Mouse (Mus musculus): Measurements from ENCODE around the gene Bok.

Bok gene

DNA sequence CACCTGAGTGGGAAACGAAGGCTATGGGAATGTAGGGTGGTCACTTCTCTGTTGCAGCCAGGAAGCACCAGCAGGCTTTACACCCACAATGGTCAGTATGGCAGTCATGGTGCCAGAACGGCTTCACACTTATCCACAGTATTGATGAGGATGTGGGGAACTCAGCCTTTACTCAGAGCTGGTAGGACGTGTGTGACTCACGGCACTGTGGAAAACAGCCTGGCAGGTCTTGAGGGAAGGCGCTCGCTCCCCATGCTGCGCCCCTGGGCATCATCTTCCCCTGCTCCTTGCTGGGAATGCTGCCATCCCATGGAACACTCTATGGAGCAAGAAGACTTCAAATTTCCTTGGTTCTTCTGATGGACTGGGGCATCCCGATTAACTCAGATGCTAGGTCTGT is 5.6 kb downstream of the Bok start:
- DNase-seq (ENCODE audit: low spot score) = no peak

DNA sequence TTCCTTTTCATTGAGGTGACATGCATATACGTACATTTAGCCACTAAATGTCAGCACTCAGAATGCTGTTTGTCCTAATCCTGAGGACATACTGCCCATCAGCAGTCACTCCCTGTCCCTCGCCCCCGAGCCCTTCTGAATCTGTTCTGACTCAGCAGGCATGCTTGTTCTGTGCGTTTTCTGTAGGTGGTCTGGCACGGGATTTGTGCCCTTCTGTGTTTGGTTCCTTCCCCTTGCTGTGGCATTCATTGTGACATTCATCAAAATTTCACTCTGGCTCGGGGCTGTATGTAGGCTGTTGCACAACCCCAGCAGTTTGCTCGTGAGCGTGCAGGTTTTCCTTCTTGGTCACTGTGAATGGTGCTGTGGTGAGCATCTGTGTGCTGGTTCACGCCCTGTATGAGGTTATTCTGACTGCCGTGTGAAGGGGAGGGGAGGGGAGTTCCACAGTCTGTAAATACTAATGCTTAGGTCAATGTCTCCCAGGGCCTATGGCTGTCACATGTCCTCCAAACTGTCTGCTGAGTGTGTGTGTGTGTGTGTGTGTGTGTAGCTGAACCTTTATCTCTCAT is 6.4 kb downstream of the Bok start:
- DNase-seq (ENCODE audit: low spot score) = no peak

GRCm38 (mm10) chr1:93692773-93693172 is 7.3 kb downstream of the Bok start:
- DNase-seq (ENCODE audit: low spot score) = no peak

DNA sequence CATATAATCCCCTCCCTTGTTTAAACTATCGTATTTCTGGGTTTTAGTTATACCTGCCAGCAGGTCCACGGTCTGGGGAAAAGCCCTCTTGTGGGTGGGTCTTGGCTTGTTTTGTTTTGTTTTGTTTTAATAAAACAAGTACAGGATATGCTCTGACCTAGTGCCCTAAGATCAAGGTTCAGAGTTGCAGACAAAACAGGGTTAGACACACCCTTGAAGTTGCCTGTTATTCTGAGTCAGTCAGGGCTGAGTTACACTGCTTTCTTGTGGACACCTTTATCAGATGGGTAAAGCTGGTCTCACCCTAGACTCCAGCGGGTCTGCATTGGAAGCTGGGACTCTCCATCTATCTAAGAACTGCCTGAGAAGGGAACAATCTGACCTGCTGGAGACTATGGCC is 8.0 kb downstream of the Bok start:
- DNase-seq (ENCODE audit: low spot score) = no peak

DNA sequence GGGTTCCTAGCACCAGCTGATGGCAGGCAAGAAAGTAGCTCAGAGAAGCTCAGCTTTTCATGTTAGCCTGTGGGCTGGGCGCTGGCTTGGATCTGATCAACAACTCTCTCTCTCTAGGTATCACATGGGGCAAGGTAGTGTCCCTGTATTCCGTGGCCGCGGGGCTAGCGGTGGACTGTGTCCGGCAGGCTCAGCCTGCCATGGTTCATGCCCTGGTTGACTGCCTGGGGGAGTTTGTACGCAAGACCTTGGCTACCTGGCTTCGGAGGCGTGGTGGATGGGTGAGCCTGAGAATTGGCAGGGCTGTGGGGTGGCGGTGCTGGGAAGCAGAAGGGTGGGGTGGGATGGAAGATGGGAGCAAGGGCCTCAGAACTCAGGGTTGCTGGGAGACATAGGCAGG is 8.5 kb downstream of the Bok start:
- no peak for DNase-seq (ENCODE audit: low spot score)

GRCm38 (mm10) chr1:93694966-93695365 is 9.5 kb downstream of the Bok start:
- peak; percentile 31 for DNase-seq (ENCODE audit: low spot score)

GRCm38 (mm10) chr1:93697317-93697716 is 11.9 kb downstream of the Bok start:
- no peak for DNase-seq (ENCODE audit: low spot score)

GRCm38 (mm10) chr1:93699159-93699558 is 13.7 kb downstream of the Bok start:
- DNase-seq (ENCODE audit: low spot score) = no peak

GRCm38 (mm10) chr1:93702106-93702505 is 16.6 kb downstream of the Bok start:
- no peak for DNase-seq (ENCODE audit: low spot score)

GRCm38 (mm10) chr1:93703472-93704048 is 18.1 kb downstream of the Bok start:
- DNase-seq (ENCODE audit: low spot score) = no peak

DNA sequence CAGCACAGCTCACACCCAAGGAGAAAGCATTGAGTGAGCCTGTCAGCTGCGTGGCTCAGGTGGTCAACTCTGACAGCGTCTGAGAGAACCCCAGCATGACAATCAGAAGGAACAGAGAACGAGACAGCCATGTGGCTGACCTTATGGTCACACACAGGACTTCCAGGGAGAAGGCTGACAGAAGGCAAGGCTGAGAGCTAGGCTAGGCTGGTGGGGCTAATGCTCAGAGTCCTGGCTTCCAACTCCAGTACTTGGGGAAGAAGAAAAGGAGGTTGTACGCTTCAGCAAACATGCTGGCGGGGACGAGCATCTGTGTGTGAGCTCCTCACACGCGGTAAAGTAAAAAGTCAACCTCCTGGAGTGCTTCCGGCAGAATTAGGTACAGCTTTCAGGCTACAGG is 18.9 kb downstream of the Bok start:
- DNase-seq (ENCODE audit: low spot score) = no peak

DNA sequence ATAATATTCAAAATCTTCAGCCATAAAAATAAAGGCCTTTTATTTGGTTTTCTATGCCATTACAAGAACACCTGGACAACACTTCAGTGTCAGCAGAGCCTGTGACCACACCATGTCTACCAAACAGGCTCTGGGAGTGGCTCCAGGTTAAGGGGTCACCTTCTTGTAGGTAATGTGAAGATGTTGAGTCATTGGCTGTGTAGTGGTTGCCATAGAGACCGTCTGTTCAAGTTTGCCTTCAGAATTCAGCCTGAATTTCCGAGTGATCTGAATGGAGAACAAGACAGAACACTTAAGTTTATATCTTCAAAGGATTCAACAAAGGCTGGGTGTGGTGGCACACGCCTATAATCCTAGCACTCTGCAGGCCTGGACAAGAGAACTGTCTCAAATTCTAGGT is 19.9 kb downstream of the Bok start:
- DNase-seq (ENCODE audit: low spot score) = no peak

GRCm38 (mm10) chr1:93716166-93716565 is 30.7 kb downstream of the Bok start:
- DNase-seq (ENCODE audit: low spot score) = no peak

DNA sequence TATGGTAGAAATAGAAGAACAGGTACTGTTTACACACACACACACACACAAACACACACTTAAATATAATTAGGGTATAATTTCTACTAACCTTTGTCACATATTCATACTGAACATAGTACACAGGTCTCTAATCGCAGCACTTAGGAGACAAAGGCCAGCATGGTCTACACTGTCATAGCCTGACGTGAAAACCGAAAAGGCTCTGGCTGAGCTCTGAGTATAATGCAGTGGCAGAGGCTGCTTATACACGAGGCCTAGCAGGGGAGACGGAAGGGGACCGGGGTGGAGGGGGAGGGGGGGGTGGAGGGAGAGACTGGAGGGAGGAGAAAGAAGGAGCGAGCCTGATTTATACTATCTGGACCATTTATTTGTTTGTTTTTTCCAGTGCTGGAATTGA is 36.1 kb downstream of the Bok start:
- no peak for DNase-seq (ENCODE audit: low spot score)

DNA sequence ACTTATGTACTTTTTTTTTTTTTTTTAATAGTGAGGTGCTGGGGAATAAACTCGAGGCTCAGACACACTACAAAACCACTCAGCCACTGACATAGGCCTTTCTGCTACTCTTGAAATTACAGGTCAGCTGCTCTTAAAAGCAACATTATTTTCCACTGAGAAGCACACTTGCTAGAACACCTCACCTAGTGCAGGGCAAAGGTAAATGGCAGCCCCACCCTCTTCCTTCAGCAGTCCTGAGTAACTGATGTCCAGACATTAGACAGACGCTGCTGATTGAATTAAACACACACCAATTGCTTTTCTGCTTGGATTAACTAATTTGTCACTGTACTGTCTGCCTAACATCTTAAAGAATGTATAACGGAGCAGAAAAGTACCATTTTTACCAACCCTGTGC is 39.2 kb downstream of the Bok start:
- no peak for DNase-seq (ENCODE audit: low spot score)

DNA sequence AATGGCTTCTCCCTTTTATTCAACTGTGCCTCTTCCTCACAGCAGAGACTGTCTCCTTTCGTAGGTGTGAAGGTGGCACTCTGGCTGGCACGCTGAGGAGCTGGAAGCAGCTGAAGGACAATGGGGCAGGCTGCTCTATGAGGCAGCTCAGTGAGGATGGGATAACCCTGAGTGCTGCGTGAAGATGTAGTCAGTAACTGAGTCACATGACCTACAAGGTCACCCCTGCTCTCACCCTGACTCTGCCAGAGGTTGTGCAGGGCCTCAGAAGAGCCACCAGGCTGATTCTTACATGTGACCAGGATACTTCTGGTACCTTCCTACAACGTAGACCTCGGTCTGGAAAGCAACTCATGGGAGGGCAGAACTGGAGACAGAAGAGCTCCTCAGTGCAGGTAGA is 40.2 kb downstream of the Bok start:
- no peak for DNase-seq (ENCODE audit: low spot score)

GRCm38 (mm10) chr1:93726116-93726515 is 40.7 kb downstream of the Bok start:
- no peak for DNase-seq (ENCODE audit: low spot score)

DNA sequence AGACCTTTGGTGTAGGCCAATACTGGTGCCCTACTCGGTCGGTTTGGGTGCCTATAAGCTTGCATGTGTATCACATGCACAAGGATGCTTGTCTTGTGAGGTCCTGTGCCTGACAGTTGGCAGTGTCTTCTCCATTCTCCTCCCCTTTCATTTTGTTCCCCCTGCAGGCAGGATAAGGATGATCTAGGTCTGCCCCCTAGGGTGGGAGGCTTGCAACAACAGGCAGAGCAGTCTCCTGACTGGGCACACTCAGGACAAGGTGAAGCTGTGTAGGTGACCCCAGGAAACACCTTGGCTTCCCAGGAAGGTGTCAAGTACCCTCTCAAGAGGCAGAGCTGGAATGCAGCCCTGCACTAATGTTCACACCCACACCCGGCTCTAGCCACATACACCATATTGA is 41.5 kb downstream of the Bok start:
- peak; percentile 27 for DNase-seq (ENCODE audit: low spot score)

GRCm38 (mm10) chr1:93731103-93731502 is 45.6 kb downstream of the Bok start:
- no peak for DNase-seq (ENCODE audit: low spot score)

DNA sequence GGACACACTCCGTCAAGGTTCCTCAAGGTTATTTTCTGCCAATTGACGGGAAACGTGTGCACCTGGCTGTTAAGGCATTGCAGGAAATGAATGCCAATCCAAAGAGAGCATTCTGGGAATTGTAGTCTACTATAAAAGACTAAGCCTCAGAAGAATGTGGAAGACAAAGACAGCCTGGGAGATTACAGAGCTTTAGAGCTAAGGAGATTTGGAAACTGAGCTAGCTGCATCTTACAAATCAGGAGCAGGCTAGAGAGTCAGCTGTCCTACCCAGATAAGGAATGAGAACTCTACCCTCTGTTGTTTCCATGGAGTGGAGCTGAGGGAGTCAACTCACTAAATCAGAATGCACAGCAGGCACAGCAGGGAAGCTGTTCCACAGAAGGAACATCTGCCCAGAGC is 46.4 kb downstream of the Bok start:
- DNase-seq (ENCODE audit: low spot score) = no peak

- DNase-seq (ENCODE audit: low spot score) = no peak
These were observed 50.4 kb downstream of the Bok start for GRCm38 (mm10) chr1:93735859-93736258.

GRCm38 (mm10) chr1:93737711-93738110 is 52.3 kb downstream of the Bok start:
- DNase-seq (ENCODE audit: low spot score) = no peak

GRCm38 (mm10) chr1:93740671-93741070 is 55.2 kb downstream of the Bok start:
- DNase-seq (ENCODE audit: low spot score) = no peak

GRCm38 (mm10) chr1:93741987-93742386 is 56.5 kb downstream of the Bok start:
- no peak for DNase-seq (ENCODE audit: low spot score)

DNA sequence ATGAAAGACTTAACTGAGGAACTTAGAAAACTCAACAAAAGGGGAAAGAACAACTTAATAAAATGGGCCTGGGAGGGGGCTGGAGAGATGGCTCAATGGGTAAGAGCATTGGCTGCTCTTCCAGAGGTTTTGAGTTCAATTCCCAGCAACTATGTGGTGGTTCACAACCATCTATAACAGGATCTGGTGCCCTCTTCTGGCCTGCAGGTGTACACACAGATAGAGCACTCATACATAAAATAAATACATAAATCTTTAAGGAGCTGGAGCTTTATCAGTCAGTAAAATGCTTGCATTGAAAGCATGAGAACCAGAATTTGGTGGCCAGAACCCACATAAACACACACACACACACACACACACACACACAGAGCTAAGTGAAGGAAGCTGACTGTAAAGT is 57.5 kb downstream of the Bok start:
- DNase-seq (ENCODE audit: low spot score) = no peak

All from ovary, postnatal 10 days (tissue).